Mouse (Mus musculus) monocyte, adult 5-6 weeks (primary cell): ENCODE results near the gene Fgfr2. TPM values are rescaled to one million over a fixed set of nuclear protein-coding genes. Genes with fewer than 3 reads are reported as not detected.
A peak's percentile ranks its signal among the peaks of the same experiment; 100 is the strongest.

Source experiments
- ATAC-seq: fragments of 153-309, 156-312 bp; replicated peaks from 2 replicates; pipeline ENCODE4 v1.8.0; 2017; ENCODE audit warnings: mild to moderate bottlenecking; ENCODE audit not compliant: low TSS enrichment, insufficient number of reproducible peaks, severe bottlenecking, poor library complexity, low FRiP score
- total RNA-seq: library from RNA; stranded (forward); fragments of 200-1000, 200-491, 200-594 nt; gene quantifications from 3 replicates; pipeline ENCODE4 v1.2.3, GENCODE M21; 2017

The Fgfr2 gene
- total RNA-seq, 1 experiment from 2014 or later, result not detected

DNA sequence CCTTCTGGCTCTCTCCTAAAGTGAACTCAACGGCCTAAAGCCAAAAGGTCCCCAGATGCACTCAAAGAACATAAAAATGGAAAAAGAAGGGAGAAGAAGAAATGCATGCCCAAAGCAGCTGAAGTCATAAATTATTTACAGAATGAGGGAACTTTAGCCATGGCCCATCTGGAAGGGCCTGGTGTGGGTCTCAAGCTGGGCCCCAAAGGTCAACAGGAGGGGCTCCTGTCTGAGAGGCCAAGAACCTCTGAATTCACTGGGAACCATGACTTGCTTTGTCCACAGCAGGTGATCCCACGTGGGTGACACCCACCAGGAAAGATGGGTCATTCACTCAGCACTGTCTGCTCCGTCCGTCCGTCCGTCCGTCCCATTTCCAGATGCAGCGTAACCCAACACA, 66.2 kb downstream of the Fgfr2 start:
- ATAC-seq, result no peak

DNA sequence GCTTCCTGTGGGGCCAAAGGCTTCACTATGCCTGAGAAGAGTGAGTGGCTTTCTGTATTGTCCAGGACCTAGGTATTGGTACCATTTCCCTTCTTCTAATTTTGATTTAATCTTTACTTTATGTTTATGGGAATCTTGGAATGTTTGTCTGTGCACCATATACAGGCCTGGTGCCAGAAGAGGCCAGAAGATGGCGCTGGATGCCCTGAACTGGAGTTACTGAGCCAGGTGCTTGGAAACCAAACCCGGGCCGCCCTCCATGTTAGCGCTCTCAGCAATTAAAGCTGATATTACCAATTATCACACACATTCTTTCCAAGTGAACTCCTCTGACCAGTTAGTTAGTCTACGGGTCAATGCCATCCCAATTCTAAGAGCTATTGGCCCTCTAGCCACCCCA, 68.7 kb downstream of the Fgfr2 start:
- no peak for ATAC-seq

DNA sequence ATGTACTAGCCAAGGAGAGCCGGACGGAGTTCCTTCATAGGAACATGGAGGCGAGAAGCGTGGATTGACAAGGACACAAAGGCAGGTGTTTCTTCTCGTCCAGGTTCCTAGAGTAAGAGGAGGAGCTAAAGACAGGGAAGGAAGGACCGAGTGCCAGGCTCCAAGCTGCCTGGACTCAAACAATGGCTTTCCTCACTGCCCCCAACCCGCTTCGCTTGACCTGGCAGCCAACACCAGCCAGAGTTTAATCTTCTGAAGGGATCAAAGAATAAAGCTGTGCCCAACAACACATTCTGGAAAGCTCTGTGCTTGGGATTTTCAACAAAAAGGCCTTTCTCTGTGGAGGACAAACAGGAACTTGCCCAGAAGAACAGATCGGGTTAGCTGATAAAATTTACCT, 69.4 kb downstream of the Fgfr2 start:
- ATAC-seq, result no peak

DNA sequence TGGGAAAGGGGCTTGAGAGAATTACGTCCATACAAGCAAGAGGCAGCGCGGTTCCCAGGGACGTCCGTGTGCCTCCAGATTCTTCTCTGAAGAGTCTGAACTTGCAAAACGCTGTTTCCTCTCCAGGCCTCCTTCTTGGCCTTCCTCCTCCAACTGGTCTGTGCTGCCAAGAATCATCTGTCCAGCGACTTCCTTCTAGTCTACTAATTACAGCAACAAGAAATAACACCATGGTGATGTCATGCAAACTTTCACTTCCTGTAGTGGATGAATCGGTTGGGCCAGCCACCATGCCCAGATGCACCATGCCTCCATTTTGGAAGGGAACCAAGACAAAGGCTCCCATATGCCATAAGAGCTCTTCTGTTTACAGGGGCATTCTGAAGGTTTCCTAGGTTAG, 70.3 kb downstream of the Fgfr2 start:
- ATAC-seq, result peak; percentile 92

DNA sequence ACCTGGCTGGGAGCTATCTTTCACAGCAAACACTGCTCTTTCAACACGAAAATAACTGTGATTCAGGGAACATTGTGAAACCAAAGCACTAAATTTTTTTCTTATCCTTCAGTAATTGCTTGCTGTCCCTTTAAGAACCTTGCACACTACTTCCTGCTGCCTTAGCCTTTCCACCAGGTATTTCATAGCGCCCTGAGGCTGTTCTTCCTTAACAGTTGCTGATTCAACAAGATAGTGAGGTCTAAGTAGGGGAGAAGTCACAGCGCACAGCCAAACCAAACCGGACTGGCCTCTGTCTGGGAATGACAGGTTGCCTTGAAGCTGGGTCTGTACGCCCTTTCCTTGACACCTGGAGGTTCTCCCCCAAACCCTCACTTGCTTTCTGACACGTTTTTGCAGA, 72.5 kb downstream of the Fgfr2 start:
- no peak for ATAC-seq

DNA sequence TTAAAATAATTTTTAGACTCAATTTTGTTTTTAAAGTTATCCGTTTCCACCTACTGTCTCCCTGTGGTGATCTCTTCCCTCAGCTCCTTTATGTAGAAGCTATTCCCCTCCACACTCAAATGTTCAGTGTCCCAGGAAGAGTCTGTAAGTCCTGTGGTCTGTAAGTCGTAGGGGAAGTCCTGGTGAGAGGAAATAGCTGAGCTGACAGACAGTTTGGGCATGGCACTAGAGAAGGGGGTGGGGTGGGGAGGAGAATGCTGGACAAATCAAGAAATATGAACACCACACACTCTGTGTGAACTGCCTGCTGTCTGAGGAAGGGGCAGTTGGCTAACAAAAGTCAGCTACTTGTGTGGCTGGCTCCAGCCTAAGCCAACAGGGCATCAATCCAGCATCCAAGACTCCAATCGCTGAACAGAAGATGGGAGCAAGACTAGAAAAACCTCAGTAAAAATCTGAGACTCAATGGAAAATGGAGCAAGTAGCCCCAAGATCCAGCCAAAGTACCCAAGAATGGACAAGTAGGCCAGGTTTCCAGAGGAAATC, 75.0 kb downstream of the Fgfr2 start:
- ATAC-seq, result peak; percentile 48

DNA sequence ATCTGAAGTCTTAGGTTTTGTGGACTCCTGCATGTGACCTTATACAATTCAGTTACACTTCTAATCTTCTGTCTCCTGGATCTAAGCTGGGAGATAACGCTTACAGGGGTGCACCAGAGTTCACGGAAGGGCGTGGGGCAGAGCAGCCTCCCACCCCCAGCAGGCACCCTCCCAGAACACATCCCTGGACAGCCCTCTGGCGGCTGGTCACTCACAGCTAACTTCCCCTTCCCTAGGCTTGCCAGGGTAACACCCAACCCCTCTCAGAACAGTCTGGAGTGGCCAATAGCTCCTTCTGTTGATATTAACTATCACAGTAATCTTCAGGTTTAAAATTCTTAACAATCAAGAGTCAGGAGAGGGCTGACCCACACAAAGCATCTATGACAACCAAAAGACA, 75.9 kb downstream of the Fgfr2 start:
- ATAC-seq, result peak; percentile 66

DNA sequence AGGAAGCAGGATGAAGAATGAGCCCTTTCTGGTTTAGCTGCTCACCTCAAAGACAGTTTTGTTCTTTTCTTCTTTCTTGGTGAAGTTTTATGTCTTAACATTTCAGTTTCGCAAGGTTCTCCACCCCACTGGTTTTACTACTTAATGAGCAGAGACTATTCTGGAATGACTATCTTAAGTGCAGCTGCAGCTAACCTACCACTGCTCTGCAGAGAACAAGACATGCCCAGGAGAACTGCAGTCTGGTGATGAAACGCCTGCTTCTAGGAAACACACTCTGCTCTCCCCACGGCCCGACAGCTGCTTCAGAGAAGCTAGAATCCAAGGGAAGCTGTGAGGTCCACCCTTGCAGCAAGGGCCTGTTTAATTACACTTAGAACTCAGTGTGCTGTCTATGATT, 78.4 kb downstream of the Fgfr2 start:
- no peak for ATAC-seq

DNA sequence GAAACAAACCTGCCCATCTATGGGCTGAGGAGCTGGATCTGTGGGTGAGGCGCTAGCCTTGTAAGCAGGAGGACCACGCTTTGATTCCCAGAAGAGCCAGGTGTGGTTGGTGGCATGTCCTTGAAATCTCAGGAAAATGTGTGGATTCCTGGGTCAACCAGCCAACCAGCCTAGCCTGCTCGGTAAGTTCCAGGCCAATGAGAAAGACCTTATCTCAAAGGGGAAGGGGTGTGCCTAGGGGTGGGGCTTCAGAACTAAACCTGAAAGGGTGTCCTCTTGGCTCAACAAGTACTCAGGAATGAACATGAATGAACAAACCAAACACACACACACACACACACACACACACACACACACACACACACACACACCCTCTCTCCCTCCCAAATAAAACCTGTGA, 81.4 kb downstream of the Fgfr2 start:
- ATAC-seq, result no peak

DNA sequence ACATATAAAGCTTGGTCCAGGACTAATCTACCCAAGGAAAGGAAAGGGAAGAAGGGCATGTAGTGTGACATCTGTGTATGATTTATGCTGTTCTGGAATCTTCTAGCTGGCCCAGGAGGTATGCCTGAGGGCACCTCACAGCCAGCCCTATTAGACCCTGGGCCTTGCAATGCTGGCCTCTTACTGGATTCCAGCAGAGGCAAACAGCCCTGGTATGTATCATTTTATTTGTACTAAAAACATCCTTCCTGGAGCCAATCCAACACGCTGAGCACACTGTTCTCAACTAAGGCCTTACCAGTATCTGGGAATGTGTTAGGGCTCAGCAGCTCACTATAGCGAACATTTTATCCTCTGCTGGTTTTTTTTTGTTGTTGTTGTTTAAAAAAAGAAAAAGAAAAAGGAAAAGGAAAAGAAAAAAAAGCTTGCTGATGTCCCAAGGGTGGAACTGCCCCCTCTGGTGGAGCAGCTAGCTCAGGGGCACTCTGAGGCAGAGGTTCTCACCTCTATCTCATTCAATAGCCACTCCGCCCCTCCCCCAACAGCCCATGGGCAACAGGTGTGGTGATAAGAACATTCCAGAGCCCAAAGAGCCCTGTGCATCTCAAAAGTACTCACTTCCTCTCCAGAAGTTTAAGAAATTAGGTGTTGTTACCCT, 82.3 kb downstream of the Fgfr2 start:
- no peak for ATAC-seq

DNA sequence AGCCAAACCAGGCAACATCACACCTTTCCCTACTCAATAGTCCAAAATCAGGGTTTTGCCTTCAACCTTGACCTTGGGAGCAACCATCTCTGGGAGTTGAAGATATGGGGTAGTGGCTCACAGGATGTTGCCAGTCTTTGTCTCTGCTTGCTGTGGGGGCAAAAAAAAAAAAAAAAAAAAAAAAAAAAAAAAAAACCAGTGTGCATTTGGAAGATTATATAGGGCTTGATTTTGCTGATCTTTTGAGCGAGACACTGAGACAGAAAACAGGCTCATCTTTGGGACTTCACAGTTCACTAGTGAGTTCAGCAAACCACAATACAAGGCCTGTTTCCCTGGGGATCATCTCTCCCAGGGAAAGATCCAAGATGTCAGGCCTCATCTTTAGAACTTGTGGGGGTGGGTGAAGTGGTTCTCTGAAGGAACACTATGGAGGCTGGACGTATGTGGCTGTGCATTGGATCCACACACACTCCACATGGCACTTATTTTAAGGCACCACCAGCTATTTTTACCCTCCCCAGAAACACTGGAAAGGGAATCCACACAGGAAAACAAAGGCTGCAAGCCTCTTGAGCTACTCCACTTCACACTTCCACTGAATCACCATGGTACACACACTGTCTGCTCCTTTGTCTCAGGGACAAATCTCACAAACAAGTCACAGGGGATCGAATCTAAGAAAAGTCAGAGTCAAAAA, 83.4 kb downstream of the Fgfr2 start:
- no peak for ATAC-seq

DNA sequence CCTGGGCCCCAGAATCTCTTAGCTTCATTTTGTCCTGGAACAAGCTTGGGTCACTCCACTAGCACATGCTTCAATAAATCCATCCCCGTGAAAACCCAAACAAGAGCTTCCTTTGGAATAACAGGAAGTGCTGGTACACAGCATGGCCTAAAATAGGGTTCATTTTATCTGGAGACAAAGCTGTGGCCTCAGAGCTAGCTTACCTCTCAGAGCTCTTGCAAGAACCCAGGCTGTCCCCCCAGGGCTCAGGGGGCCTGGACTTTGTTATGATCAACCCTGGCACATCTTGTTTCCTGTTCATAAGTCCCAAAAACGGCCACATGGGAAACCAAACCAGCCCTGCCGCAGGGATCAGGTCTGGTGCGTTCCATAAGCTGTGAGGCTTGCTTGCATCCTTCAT, 85.5 kb downstream of the Fgfr2 start:
- no peak for ATAC-seq

DNA sequence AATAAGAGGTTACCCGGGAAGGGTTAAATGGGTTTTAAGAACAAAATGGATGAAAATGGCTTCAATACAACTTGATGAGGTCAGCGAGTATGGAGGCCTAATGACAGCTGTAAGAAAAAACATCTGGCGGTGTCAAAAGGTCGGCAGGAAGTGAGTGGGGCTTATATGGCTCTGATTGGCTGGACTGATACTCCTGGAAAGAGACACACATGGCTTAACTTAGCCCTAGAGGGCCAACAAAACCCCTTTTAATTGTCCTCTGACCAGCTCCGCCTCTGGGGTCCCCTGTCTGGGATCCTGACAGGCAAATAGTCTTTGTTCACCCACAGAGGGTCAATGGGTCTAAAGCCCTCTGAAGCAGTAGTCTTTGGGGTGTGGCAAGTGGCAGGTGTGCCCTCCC, 85.9 kb downstream of the Fgfr2 start:
- ATAC-seq, result no peak

DNA sequence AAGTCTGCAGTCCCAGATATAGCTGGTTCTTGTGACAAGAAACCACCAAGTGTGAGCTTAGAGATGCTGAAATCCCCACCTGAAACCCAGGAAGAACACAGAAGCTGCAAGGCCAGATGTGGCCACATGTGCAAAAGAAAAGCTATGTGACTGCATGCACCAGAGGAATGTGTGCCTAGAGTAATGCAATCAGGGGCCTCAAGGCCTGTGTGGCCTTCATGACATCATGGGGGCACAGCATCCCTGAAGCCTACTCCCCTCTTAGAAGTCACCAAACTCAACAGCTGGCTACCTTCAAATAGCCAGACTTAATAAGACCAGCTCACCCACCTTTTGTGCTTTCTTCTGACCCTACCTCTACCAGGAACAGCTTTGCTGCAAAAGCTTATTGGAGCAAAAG, 87.2 kb downstream of the Fgfr2 start:
- ATAC-seq, result no peak

DNA sequence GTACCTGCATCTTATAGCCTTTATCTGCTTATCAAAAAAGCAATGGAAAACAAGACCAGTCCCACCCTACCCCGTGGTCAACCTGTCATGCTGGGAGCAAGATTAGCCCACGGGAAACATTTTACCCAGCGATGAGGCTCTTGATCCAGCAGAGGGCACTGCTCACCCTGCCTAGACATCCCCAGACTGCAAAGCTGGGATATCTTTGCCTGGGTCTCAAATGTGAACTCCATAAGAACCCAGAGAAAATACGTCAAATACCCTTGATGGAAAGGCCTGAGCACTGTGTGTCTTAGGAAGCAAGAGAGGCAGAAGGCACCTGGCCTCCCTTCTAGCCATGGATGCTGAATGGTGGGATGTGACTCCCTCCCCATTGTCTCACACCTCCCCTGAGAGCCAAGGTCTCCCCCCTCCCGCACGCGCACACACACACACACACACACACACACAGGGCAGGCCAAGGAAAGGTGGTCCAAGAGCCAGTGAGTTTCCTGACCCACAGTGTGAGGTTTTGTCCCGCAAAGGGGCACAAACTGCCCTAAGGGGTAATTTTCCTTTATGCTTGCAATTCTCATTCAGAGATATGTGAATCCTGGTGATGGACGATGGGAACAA, 90.5 kb downstream of the Fgfr2 start:
- ATAC-seq, result peak; percentile 76

DNA sequence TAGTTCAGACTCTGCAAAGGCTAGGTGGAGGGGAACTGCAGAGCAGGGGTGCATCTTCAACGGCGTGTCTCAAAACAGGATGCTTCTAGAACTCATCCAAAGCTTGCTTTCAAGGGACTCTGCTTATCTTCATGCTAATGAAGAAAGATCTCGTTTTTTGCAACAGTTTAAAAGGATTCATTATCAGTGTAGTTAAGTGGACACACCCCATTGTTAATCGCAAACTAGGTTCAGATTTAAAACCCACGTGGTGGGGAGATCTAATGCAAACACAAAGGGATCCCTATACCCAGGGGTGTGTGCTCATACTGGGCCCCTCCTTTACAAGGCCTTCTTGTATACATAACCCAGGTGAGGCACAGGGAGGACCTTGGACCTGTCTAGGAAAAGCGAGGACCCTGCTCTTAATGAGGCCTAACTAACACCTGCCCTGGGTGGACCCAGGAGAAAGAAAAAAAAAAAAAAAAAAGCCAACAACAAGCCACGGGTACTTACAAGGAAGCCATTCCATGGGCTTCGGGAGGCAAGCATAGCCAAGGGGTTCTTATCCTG, 93.6 kb downstream of the Fgfr2 start:
- no peak for ATAC-seq

DNA sequence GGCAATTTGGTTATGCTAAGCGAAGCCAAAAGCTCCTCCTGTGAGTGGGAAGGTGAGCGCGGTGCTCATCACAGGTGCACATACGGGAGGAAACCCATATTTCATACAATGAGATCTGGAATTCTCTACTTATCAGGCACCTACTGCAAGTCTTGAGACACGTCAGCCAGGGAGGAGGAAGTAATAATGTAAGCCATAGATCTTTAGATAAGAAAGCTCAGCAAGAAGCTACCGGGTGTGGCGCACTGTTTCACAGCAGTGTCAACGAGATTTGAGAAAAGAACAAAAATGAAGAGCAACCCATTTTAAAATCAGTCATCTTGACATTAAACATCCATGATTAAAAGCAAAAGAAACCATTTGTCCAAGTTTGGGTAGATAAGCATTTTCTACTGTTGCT, 94.1 kb downstream of the Fgfr2 start:
- no peak for ATAC-seq

DNA sequence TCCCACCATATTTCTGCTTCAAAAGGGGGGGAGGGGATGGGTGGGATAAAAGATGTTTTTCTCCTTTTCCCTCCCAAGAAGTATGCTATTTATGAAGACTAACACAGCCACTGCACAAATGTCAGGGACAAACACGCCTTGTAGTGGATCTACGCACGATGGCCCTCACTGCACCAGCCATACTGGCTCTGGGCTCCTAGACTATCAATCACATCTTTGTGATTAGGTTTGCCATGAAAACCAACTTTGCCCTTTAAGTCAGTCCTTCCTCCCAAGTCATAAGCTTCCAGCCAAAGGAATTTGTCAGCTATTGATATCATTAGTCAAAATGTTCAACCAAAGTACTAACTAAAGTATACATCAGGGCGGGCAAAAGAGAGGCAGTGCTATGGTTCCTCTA, 95.2 kb downstream of the Fgfr2 start:
- no peak for ATAC-seq

DNA sequence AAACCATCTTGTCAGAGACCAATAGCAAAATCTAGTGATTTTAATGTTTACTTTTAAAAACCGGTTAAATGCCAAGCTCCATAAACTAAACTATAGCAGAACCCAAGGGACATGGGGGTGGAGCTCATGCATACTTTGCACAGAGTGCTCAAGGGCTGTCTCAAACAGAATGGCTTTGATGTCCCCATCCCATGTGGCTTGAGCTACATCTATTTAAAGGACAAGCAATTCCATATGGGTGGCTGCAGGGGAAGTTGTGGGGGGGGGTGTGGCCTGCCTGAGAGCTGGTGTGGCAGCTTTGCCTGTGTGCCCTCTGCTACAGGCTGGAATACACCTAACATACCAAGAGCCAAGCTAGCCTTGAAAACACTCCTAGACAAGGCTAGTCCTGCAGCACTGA, 98.5 kb downstream of the Fgfr2 start:
- ATAC-seq, result no peak
